In the genomic region with DNA sequence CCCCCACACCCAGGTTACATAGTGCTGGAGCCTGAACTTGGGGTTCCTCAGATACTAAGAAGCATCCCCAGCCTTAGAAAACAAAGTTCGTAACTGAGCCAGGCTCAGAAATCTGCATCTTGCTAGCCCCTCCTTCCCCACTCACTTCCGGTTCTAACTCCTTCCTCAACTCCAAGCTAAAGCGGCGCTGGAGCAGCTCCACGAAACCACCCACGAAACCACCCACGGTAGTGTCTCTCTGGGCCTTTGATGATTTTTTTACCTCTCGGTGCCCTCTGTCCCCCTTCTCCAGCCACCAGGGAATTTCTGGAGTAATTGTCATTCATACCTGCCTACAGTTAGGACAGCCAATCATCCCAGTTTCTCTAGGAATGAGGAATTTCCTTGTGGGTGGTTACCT, we compare ENCODE assay signal across 8 mouse cellular contexts. TPM values are rescaled to one million over a fixed set of nuclear protein-coding genes. Genes with fewer than 3 reads are reported as not detected.
DNase-seq lines count a peak whose midpoint lies in the region; ATAC-seq and TF ChIP-seq lines count a peak whose summit lies in the region.

A gene (plus strand): TSS at position 253 of the 400 bp plus-strand sequence.

- TF ChIP-seq POLR2A in ES-Bruce4 (IDR thresholded peaks at IDR 0.05; ENCODE audit: insufficient read depth, low read length) = no peak

- ATAC-seq in forebrain, postnatal 0 days = no peak
- ATAC-seq in hindbrain, embryonic 13.5 days (ENCODE audit: low FRiP score) = no peak
- ATAC-seq in liver, embryonic 16.5 days (ENCODE audit: low read depth) = no peak

- no peak within 1 kb of the TSS for H3K4me2 ChIP-seq in forebrain, postnatal 0 days (ENCODE audit: low read depth)
- H3K4me2 ChIP-seq in hindbrain, embryonic 13.5 days = no peak within 1 kb of the TSS
- no peak within 1 kb of the TSS for H3K4me2 ChIP-seq in liver, embryonic 16.5 days (ENCODE audit: low read depth, low read length)

- no peak within 1 kb of the TSS for H3K9ac ChIP-seq in ES-Bruce4 (ENCODE audit: low read depth, poor library complexity, severe bottlenecking)
- no peak within 1 kb of the TSS for H3K9ac ChIP-seq in forebrain, postnatal 0 days
- H3K9ac ChIP-seq in hindbrain, embryonic 13.5 days = no peak within 1 kb of the TSS
- H3K9ac ChIP-seq in liver, embryonic 16.5 days (ENCODE audit: low read depth, low read length) = no peak within 1 kb of the TSS

- H3K9me3 ChIP-seq in ES-Bruce4 (replicated peaks; ENCODE audit: control insufficient read depth, insufficient read depth, low read length, poor library complexity, severe bottlenecking) = no peaks in the 10 kb centered on the region
- H3K9me3 ChIP-seq in forebrain, postnatal 0 days (ENCODE audit: low read length) = no peaks in the 10 kb centered on the region
- no peaks in the 10 kb centered on the region for H3K9me3 ChIP-seq in hindbrain, embryonic 13.5 days
- no peaks in the 10 kb centered on the region for H3K9me3 ChIP-seq in liver, embryonic 16.5 days (replicated peaks; ENCODE audit: control insufficient read depth, low read length)

- 90% methylated on average over 8 of the region's 8 CpGs for WGBS in forebrain, postnatal 0 days
- WGBS in hindbrain, embryonic 13.5 days = 85% methylated on average over 8 of the region's 8 CpGs
- 64% methylated on average over 8 of the region's 8 CpGs for WGBS in liver, embryonic 16.5 days (ENCODE audit: insufficient replicate concordance)

- no peaks in the 10 kb centered on the region for H3K27me3 ChIP-seq in ES-Bruce4 (ENCODE audit: control insufficient read depth, insufficient read depth, low read length, poor library complexity, severe bottlenecking)
- H3K27me3 ChIP-seq in forebrain, postnatal 0 days (ENCODE audit: insufficient read depth, low read length) = no peaks in the 10 kb centered on the region
- no peaks in the 10 kb centered on the region; the same call in 1 of the 2 replicates for H3K27me3 ChIP-seq in hindbrain, embryonic 13.5 days
- no peaks in the 10 kb centered on the region for H3K27me3 ChIP-seq in liver, embryonic 16.5 days (ENCODE audit: control insufficient read depth, insufficient read depth, low read depth, low read length)

- no peak for TF ChIP-seq EP300 in ES-Bruce4 (IDR thresholded peaks at IDR 0.05; ENCODE audit: insufficient read depth, low read depth, low read length)

- DNase-seq in ZHBTc4 (ENCODE audit: low read depth, low spot score) = peak; percentile 71
- no peak for DNase-seq in forebrain, postnatal 0 days
- DNase-seq in embryo, embryonic 9.5 days (ENCODE audit: extremely low spot score) = no peak
- no peak for DNase-seq in embryo, embryonic 10.5 days (ENCODE audit: low spot score)
- no peak for DNase-seq in lung, adult 18-20 months

- H3K4me1 ChIP-seq in ES-Bruce4 (ENCODE audit: control insufficient read depth, insufficient read depth, low read length) = no peaks in the 10 kb centered on the region
- 0 out of 2 replicates have a peak, but pooled peaks cover 9% of the 10 kb centered on the region for H3K4me1 ChIP-seq in forebrain, postnatal 0 days (ENCODE audit: insufficient read depth)
- H3K4me1 ChIP-seq in hindbrain, embryonic 13.5 days (replicated peaks) = peaks cover 16% of the 10 kb centered on the region
- H3K4me1 ChIP-seq in liver, embryonic 16.5 days (ENCODE audit: control insufficient read depth, low read depth, low read length) = no peaks in the 10 kb centered on the region; the same call in 1 of the 2 replicates

- no peak for TF ChIP-seq CTCF in ES-Bruce4 (IDR thresholded peaks at IDR 0.05; ENCODE audit: low read depth, low read length)
- no peak for TF ChIP-seq CTCF in forebrain, postnatal 0 days (IDR thresholded peaks at IDR 0.05; ENCODE audit: low read depth)

- peak within 1 kb of the TSS; percentile 60 for H3K4me3 ChIP-seq in ES-Bruce4 (ENCODE audit: low read depth, low read length)
- H3K4me3 ChIP-seq in forebrain, postnatal 0 days (ENCODE audit: low read depth, low read length) = no peak within 1 kb of the TSS
- H3K4me3 ChIP-seq in hindbrain, embryonic 13.5 days = no peak within 1 kb of the TSS
- no peak within 1 kb of the TSS for H3K4me3 ChIP-seq in liver, embryonic 16.5 days (ENCODE audit: low read depth, low read length)

- H3K27ac ChIP-seq in ES-Bruce4 (ENCODE audit: insufficient read depth, low read length) = no peak within 1 kb of the TSS
- H3K27ac ChIP-seq in forebrain, postnatal 0 days (ENCODE audit: low read depth, low read length) = no peak within 1 kb of the TSS
- no peak within 1 kb of the TSS for H3K27ac ChIP-seq in hindbrain, embryonic 13.5 days
- H3K27ac ChIP-seq in liver, embryonic 16.5 days (ENCODE audit: low read length) = no peak within 1 kb of the TSS

- H3K36me3 ChIP-seq in ES-Bruce4 (ENCODE audit: control insufficient read depth, insufficient read depth, low read length, poor library complexity, severe bottlenecking) = no peaks in the 10 kb centered on the region
- H3K36me3 ChIP-seq in forebrain, postnatal 0 days (ENCODE audit: insufficient read depth) = no peaks in the 10 kb centered on the region
- H3K36me3 ChIP-seq in hindbrain, embryonic 13.5 days = no peaks in the 10 kb centered on the region
- H3K36me3 ChIP-seq in liver, embryonic 16.5 days (ENCODE audit: control insufficient read depth, insufficient read depth) = no peaks in the 10 kb centered on the region

RNA-seq across cellular contexts. Expression of the gene that starts here (rescaled TPM):
- 69.1 and 72.8 TPM in 2 replicates for polyA plus RNA-seq in ES-Bruce4 (2011; ENCODE audit: insufficient read depth, insufficient read length, low read depth, missing spikeins)
- total RNA-seq in forebrain, postnatal 0 days (2014; rRNA removed) = 51.1 and 65.1 TPM in 2 replicates
- 22.4 and 22.9 TPM in 2 replicates for polyA plus RNA-seq in forebrain, postnatal 0 days (2015; fragmentation: Nextera tagmentation; extraction: Ambion mirVana)
- 42.8 and 44.7 TPM in 2 replicates for polyA plus RNA-seq in hindbrain, embryonic 13.5 days (2015; fragmentation: Nextera tagmentation; extraction: Ambion mirVana)
- 13.9 and 15.1 TPM in 2 replicates for polyA plus RNA-seq in liver, embryonic 16.5 days (2015; fragmentation: Nextera tagmentation; extraction: Ambion mirVana)
